Mouse (Mus musculus) liver, postnatal 0 days (tissue): ENCODE data around the gene Trpm4. TPM values are rescaled to one million over a fixed set of nuclear protein-coding genes. Genes with fewer than 3 reads are reported as not detected.
A peak's percentile ranks its signal among the peaks of the same experiment; 100 is the strongest.
"Not testable (repeated sequence)": the region's sequence is repeated elsewhere in the genome, so short reads cannot be mapped to it uniquely, and the experiment has no call there.

Source experiments
- ATAC-seq: fragments of 200-750 bp; cut with Nextera tagmentation; 2 replicates; pipeline ENCODE4 v1.8.0; 2017; ENCODE audit warnings: mild to moderate bottlenecking, moderate library complexity
- DNase-seq: peaks from one replicate; pipeline ENCODE4 v3.0.0-alpha.2; 2016
- H3K27ac ChIP-seq: fragments of 300-500 bp; sonication (generic); 2 replicates; pipeline ENCODE4 v1.5.1; 2014; ENCODE audit warnings: antibody characterized with exemption, moderate library complexity, mild to moderate bottlenecking, low read depth
- H3K27me3 ChIP-seq: fragments of 300-500 bp; sonication (generic); 2 replicates; pipeline ENCODE4 v1.6.1; 2014; ENCODE audit warnings: low read length, control low read depth, mixed read lengths; ENCODE audit not compliant: insufficient read depth
- H3K36me3 ChIP-seq: fragments of 300-500 bp; sonication (generic); replicated peaks from 2 replicates; pipeline ENCODE4 v1.6.1; 2014; ENCODE audit warnings: mild to moderate bottlenecking, control low read depth, low read length, moderate library complexity, mixed read lengths; ENCODE audit not compliant: insufficient read depth
- H3K4me1 ChIP-seq: fragments of 300-500 bp; sonication (generic); 2 replicates; pipeline ENCODE4 v1.6.1; 2014; ENCODE audit warnings: antibody characterized with exemption, mild to moderate bottlenecking, control low read depth; ENCODE audit not compliant: insufficient read depth
- H3K4me2 ChIP-seq: fragments of 300-500 bp; sonication (generic); 2 replicates; pipeline ENCODE4 v1.6.1; 2014; ENCODE audit warnings: low read depth, mild to moderate bottlenecking, low read length, moderate library complexity, mixed read lengths
- H3K4me3 ChIP-seq: fragments of 300-500 bp; sonication (generic); 2 replicates; pipeline ENCODE4 v1.5.1; 2014; ENCODE audit warnings: low read depth, low read length
- H3K9ac ChIP-seq: fragments of 300-500 bp; sonication (generic); replicated peaks from 2 replicates; pipeline ENCODE4 v1.6.1; 2014; ENCODE audit warnings: mild to moderate bottlenecking, moderate library complexity
- H3K9me3 ChIP-seq: fragments of 300-500 bp; sonication (generic); 2 replicates; pipeline ENCODE4 v1.6.1; 2016; ENCODE audit warnings: mild to moderate bottlenecking, control low read depth, low read length, mixed read lengths
- CTCF ChIP-seq: sonication (generic); IDR thresholded peaks from 2 replicates; pipeline ENCODE4 v1.5.1; 2016; ENCODE audit warnings: antibody characterized with exemption, low read depth
- EP300 ChIP-seq: IDR thresholded peaks from 2 replicates; pipeline ENCODE4 v1.6.1; 2016; ENCODE audit warnings: antibody characterized with exemption, low read depth, mild to moderate bottlenecking
- WGBS: fragments of 180-500 bp; shearing (Covaris S2); extraction: QIAGEN DNeasy Blood & Tissue Kit; methylation state at CpG from one replicate; pipeline ENCODE4 v1.1.7; 2014; ENCODE audit not compliant: insufficient replicate concordance; 5-methylcytosine and 5-hydroxymethylcytosine counted together
- polyA plus RNA-seq: library from polyadenylated mRNA; unstranded; fragments of >200 nt; fragmentation: Nextera tagmentation; extraction: Ambion mirVana; gene quantifications from 2 replicates; pipeline ENCODE4 v1.2.1, GENCODE M21; 2015

The Trpm4 gene
- polyA plus RNA-seq, 1 experiment from 2014 or later: 6.9 TPM

DNA sequence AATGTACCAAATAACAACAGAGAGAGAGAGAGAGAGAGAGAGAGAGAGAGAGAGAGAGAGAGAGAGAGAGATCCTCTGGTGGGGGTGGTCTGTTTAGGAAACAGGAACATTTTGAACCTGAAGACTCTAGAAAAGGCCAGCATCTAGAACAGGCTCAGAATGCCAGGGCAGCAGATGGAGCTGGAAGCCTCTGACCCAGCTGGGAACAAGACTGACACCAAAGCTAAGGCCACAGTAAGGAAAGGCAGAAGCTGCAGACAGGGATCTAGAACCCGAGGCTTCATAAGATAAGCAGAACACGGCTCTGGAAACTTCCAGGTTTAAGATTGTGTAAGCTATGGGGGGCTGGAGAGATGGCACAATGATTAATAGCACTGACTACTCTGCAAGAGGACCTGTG lies 30.4 kb upstream of the Trpm4 start:
- no peak for TF ChIP-seq CTCF
- TF ChIP-seq EP300: no peak
- peaks cover 25% of the 10 kb centered on the region for H3K4me1 ChIP-seq
- no peaks in the 10 kb centered on the region for H3K36me3 ChIP-seq
- ATAC-seq (no peak), DNase-seq (no peak)
- H3K4me2 ChIP-seq: no peak overlapping the region
- H3K27ac ChIP-seq: no peak overlapping the region
- H3K9me3 ChIP-seq: no peaks in the 10 kb centered on the region
- WGBS: 54% methylated on average over 2 of the region's 2 CpGs
- no peak overlapping the region for H3K9ac ChIP-seq
- no peak overlapping the region for H3K4me3 ChIP-seq
- peaks cover 83% of the 10 kb centered on the region for H3K27me3 ChIP-seq

DNA sequence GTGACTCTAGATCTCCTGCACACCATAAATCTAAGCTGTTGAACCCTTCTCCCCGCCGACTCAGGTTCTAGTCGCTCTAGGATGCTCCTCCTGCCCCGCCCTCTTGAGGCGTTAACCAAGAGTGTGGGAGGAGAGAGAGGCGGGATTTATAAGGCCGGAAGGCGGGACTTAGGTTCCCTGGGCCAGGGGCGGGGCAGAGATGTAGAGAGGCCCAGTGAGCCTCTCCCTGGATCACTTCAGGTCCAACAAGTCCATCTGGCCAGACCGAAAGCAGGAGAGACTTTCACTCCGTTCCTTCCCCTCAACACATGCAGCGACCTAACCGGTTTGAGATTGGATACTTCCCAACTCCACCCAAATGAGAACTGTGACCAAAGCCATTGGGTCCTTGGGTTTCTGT lies 29.2 kb upstream of the Trpm4 start:
- peaks cover 77% of the 10 kb centered on the region for H3K27me3 ChIP-seq
- peaks cover 21% of the 10 kb centered on the region for H3K4me1 ChIP-seq
- H3K27ac ChIP-seq: no peak overlapping the region
- DNase-seq (peak; percentile 56), ATAC-seq (no peak)
- no peak for TF ChIP-seq EP300
- TF ChIP-seq CTCF: no peak
- no peak overlapping the region for H3K9ac ChIP-seq
- H3K4me2 ChIP-seq: no peak overlapping the region
- H3K36me3 ChIP-seq: no peaks in the 10 kb centered on the region
- 4% methylated on average over 13 of the region's 13 CpGs for WGBS
- no peak overlapping the region for H3K4me3 ChIP-seq
- H3K9me3 ChIP-seq: no peaks in the 10 kb centered on the region

DNA sequence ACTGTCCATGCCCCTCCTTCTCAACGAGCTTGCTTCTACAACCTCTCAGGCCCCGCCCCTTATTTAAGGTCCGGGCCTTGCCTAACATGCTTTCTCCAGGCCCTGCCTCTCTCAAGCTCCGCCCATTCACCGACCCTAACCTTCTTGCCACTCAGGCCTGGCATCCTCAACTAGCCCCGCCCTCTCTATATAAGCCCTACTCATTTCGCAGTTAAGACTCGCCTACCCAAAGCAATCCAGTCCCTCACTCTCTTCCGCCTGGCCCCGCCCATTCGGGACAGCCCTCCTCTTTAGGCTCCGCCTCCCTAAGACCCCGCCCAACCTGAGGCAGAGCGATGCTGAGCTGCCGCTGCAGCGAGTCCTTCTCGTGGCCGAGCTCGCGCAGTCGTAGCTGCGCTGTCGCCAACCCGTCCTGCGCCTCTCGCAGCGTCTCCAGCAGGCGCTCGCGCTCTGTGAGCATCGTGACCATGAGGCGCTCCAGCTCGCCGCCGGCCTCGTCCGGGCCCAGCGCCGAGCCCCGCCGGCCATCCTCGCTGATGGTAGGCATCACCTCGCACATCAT lies 27.7 kb upstream of the Trpm4 start:
- no peak overlapping the region for H3K27ac ChIP-seq
- WGBS: under 1% methylated on average over 43 of the region's 43 CpGs
- no peaks in the 10 kb centered on the region for H3K9me3 ChIP-seq
- peaks cover 76% of the 10 kb centered on the region for H3K27me3 ChIP-seq
- ATAC-seq (peak; percentile 68), DNase-seq (peak; percentile 70)
- H3K4me1 ChIP-seq: peaks cover 12% of the 10 kb centered on the region
- no peak for TF ChIP-seq CTCF
- no peak for TF ChIP-seq EP300
- peak overlapping the region; percentile 36; the same call in 1 of the 2 replicates for H3K9ac ChIP-seq
- H3K36me3 ChIP-seq: no peaks in the 10 kb centered on the region
- H3K4me2 ChIP-seq: peak overlapping the region; percentile 62
- peak overlapping the region; percentile 35 for H3K4me3 ChIP-seq

DNA sequence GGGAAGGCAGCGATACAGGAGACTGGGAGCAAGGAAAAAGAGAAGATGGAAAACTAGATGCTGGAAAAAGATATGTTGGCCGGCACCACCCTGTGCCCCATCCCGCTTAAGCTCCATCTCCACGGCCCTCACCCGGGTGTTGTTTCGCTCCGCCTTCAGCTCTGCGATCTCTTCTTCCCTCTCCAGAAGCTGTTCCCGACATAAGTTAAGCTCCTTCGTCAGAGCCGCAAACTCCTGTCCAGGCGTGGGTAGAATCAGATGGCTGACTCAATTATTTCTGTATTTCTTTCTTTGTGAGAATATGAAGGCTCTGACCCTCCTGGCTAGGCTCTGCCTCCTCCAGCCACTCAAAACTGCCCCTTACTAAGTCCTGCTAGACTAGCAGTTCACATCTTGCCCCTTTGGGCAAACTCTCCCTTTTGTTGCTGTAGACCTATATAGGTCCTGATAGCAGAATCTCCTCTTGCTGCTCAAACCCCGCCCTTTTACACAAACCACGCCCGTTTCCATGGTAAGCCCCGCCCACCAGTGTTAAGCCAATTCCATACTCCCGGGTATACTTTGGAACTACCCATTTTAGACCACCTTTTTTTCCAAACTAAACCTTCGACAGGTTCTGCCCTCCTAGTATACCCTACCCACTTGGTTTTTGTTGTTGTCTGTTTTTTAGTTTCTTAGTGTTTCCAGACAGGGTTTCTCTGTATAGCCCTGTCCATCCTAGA lies 27.0 kb upstream of the Trpm4 start:
- peaks cover 73% of the 10 kb centered on the region for H3K27me3 ChIP-seq
- no peak overlapping the region; the same call in 1 of the 2 replicates for H3K4me2 ChIP-seq

DNA sequence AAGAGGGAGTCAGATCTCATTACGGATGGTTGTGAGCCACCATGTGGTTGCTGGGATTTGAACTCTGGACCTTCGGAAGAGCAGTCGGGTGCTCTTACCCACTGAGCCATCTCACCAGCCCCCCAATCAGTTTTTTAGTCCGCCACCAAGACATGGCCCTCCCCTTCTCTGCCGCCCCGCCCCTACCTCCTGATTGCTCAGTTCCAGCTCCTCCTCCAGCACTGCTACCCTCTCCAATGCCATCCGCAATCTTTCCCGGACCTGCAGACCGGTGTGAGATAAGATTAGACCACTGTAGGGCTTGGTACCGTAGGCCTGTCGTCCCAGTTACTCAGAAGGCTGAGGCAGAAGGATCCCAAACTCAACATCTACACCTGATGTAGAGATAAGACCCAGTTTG lies 25.5 kb upstream of the Trpm4 start:
- H3K36me3 ChIP-seq, DNase-seq, ATAC-seq, H3K9me3 ChIP-seq, H3K4me1 ChIP-seq, H3K4me2 ChIP-seq, H3K4me3 ChIP-seq, H3K9ac ChIP-seq, H3K27ac ChIP-seq: not testable (repeated sequence)
- WGBS: 54% methylated on average over 10 of the region's 11 CpGs
- H3K27me3 ChIP-seq: peaks cover 59% of the 10 kb centered on the region

More for the DNA sequence above, 27.0 kb upstream of the Trpm4 start:
- TF ChIP-seq EP300: no peak
- TF ChIP-seq CTCF: no peak
- Histone ChIP-seq H3K9ac (no peak overlapping the region), H3K36me3 (no peaks in the 10 kb centered on the region), H3K4me3 (no peak overlapping the region), H3K4me1 (peaks cover 7% of the 10 kb centered on the region), H3K27ac (no peak overlapping the region), H3K9me3 (no peaks in the 10 kb centered on the region)
- WGBS: 47% methylated on average over 18 of the region's 18 CpGs
- no peak for DNase-seq
- no peak for ATAC-seq

DNA sequence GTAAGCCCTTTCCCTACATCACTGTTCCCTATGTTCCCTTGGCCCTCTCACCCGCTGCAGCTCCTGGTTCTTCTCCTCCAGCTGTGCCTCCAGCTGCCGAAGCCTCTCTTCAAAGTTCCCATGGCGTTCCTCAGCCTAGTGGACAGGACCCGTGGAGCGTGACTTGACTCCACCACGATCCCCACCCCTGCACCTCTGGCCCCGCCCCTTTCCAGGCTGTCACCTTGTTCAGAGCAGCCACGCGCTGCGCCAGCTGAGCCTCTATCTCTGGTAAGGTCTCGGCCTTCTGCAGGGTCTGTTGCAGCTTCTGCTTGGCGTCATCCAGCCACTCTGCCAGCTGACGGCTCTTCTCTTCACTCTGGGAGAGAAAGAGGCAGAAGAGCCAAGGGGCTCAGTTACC lies 22.5 kb upstream of the Trpm4 start:
- no peak for DNase-seq
- 37% methylated on average over 13 of the region's 13 CpGs for WGBS
- no peak overlapping the region for H3K4me3 ChIP-seq
- ATAC-seq: no peak
- no peaks in the 10 kb centered on the region for H3K9me3 ChIP-seq
- TF ChIP-seq EP300 (no peak), CTCF (no peak)
- H3K4me2 ChIP-seq: no peak overlapping the region
- H3K27ac ChIP-seq: no peak overlapping the region
- peaks cover 35% of the 10 kb centered on the region for H3K27me3 ChIP-seq
- H3K36me3 ChIP-seq: no peaks in the 10 kb centered on the region
- H3K9ac ChIP-seq: no peak overlapping the region
- H3K4me1 ChIP-seq: no peaks in the 10 kb centered on the region
